Mouse (Mus musculus) effector memory CD4-positive, alpha-beta T cell, adult 5 months (primary cell): ENCODE measurements around the gene Srek1ip1. TPM values are rescaled to one million over a fixed set of nuclear protein-coding genes. Genes with fewer than 3 reads are reported as not detected.

Experiments used
- polyA plus RNA-seq: library from polyadenylated mRNA; unstranded; fragments of 100-300 nt; shearing (Covaris generic); gene quantifications from one replicate; pipeline ENCODE4 v1.2.1, GENCODE M21; 2017

Srek1ip1 gene
- 3.2 TPM for polyA plus RNA-seq

GRCm38 (mm10) chr13:104792184-104792583, at the start of gene Srek1ip1:
TSS of gene Srek1ip1 (plus strand) at chr13:104792484.

GRCm38 (mm10) chr13:104816635-104817571, 24.6 kb downstream of the Srek1ip1 start, which contains the start of gene Cwc27:
TSS of gene Cwc27 (minus strand) at chr13:104817142.

GRCm38 (mm10) chr13:104863127-104863979, 71.1 kb downstream of the Srek1ip1 start, which contains the start of gene Shisal2b:
TSS of gene Shisal2b (minus strand) at chr13:104863893.

Other genes starting within 250 kb of the Srek1ip1 start
- gene Cwc27, start 24.7 kb downstream of the Srek1ip1 start, polyA plus RNA-seq: 18.9 TPM
- not detected for gene Shisal2b, start 71.4 kb downstream of the Srek1ip1 start, polyA plus RNA-seq